Mouse (Mus musculus): ENCODE measurements at regions not wholly inside any gene's neighbourhood (a gene's known extent, or its start where the extent isn't known, plus 50 kb on each side); places are given as distances from the start of the nearest gene placed in this dataset.

DNA sequence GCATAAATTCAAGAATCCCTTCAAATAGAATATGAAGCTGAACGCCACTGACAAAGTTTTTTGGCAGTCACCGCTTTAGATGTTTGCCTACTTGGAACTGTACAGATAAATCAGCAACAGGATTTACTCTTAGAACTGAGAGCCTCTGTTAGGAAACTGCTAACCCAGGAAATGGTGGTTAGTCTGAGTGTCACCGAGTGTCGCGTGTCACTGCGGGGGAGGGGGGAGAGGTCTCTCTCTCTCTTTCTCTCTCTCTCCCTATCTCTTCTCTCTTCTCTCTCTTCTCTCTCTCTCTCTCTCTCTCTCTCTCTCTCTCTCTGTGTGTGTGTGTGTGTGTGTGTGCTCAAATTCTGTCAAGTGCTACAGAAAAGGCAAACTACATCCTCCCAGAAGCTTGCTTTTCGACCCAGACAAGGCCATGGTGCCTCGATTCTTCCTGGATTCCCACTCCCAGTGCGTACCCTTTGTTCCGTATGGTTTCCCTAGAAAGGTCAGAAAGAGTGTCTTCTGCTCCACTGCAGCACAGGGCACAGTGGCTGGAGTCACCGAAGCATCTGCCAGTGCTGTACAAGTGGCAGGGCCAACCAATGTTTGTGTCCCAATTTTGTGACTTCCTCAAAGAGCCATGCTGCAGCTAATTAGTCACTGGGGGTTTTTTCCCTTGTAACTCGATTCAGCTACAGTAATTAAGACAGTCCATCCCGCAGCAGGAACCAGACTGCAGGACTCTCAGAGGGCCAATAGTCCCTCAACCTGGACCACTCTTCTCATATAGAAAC, 87.0 kb downstream of the Cog6 start:
- in situ Hi-C loops (cut with MboI): no loop called here

DNA sequence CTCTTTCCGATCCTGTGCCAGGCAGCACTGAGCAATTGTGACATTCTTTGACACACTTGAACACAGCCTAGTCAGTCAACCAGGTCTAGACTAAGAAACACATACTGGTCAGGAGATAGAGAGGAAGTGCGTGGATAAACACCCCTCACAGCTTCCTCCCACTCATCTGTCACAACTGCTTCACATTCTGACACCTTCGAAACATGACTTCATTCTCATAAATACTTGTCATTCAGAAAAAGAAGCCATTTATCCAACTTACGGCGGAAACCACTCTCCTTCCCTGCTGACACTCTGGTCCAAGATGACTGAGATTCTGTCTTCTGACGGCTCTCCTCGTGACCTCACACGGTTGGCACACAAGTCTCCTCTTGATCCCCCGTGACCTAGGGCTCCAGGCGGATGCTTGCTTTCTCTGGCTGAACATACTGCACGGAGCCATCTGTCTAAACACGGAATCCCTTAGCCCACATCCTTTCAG, 89.6 kb downstream of the Cog6 start:
- in situ Hi-C loops (cut with MboI): no loop called here

DNA sequence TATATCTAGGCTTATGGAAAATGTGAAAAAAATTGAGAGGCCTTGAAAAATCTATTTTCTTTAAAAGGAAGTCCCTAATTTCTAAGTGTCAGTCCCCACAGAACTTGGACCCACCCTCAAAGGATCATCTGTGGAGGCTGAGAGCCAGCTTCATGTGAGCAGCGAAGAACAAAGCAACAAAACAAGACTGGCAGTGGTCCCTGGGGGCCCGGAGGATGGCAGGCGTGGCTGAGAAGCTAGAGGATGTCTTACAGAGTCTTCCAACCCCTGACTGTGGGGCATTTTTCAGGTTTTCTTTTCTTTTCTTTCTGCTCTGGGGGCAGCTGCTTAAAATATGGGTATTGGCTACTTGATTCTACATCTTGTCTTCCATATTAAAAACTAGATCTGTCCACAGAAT, 90.5 kb downstream of the Cog6 start:
- in situ Hi-C loops (cut with MboI): no loop called here

DNA sequence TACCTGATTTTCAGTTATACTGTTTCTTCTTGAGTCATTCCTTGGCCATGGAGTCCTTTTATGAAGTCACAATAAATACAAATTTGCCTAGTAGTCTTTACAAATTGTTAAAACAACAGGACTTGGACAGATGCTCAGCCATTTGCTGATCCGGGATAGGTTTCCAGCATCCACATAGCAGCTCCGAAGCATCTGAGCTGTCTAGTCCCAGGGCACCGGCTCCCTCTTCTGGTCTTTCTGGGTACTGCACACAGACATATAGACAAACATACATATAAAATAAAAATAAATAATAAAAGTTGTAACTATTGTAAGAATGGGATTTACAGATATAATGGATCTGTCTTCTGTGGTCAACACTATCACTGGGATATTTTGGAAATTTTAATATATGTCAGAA, 91.8 kb downstream of the Cog6 start:
- in situ Hi-C loops (cut with MboI): no loop called here

DNA sequence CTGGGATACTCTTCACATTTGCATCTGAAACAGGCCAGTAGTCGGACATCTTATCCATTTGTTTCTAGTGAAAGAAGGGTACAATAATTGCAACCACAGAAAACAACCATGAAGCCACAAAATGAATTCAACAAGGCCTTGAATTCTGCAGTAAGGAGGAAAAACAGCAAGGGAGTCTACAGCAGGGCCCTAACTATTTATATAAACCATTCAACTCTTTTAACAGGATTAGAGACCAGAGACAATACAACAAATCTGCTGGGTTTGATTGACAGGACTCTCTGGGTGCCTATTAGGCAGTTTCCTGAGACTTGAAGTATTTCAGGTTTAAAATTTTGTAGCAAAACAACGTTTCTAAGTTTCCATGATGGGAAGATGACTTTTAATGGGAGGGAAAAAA, 92.4 kb downstream of the Cog6 start:
- in situ Hi-C loops (cut with MboI): no loop called here

- in situ Hi-C loops (cut with MboI): no loop called here
These were observed 93.0 kb downstream of the Cog6 start for GRCm38 (mm10) chr3:52923824-52924559.

GRCm38 (mm10) chr3:52922411-52922810, 94.6 kb downstream of the Cog6 start:
- in situ Hi-C loops (cut with MboI): no loop called here

DNA sequence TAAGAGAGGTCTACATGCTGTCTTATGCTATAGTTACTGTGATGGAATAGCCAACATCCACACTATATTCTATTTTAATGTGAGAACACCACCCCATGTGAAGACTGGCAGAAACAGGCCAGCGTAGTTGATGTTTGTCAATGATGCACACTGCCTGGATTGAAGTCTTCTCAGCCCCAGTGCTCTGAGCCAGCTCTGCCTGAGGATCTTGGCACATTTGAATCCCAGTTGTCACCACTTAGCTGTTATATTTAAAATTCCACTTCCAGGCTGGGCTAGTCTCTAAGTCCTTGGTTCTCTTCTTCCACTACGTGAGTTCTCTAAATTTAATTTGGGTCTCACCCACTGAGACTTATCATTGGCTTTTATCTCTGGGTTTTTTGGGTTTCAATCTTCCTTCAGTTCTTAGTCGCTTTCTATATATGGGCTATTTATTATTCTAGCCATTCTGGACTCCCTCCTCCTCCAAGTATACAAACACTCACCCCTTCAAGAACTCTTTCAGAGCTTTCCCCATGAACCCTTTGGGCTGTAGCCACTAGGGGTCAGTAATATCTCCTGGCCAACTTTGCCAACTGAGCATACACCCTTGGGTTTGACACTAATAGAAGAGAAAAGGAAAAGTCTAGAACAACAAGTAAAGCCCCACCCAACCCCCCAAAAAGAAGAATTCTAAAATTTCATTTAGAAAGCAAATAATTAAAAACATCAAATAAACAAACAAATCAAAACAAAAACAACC, 110.0 kb downstream of the Cog6 start:
- in situ Hi-C loops (cut with MboI): no loop called here

GRCm38 (mm10) chr3:52904028-52904427, 113.0 kb downstream of the Cog6 start:
- in situ Hi-C loops (cut with MboI): no loop called here

DNA sequence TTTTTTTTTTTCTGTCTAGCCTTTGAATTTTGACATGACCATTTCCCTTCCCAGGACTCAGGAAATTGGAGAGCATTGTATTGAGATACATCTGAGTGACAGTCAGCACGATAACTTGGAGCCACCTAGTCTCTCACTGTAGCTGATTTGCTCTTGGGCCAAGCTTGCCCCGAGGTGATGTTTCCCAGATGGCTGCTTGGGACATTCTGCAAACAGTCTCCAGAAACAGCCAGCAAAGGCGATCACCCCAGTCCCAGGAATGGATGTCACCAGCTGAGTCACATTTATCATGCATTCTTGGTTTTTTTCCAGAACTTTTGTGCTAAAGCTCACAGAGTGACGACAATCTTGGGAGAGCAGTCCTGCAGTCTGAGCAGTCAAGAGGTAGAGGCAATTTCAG, 119.4 kb downstream of the Cog6 start:
- in situ Hi-C loops (cut with MboI): no loop called here

- in situ Hi-C loops (cut with MboI): no loop called here
These were observed 120.6 kb downstream of the Cog6 start for GRCm38 (mm10) chr3:52896462-52896861.

DNA sequence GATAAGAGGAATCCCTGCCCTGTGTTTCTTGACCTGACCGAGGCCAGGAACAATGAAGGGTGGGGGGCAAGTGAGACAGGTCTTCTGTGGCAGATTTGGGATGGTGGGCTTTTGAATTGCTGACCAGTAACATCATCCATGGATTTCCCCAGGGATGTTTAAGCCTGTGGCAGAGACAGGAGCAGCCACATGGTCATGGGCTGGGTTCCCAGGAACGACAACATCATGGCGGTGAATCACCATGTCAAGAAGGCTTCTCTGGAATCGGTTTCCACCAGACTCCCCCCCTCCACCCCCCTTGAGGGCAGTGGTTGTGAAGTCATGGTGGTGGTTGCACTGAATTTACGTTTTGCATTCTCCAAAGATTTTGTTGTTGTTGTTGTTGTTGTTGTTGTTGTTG, 121.3 kb downstream of the Cog6 start:
- in situ Hi-C loops (cut with MboI): no loop called here

DNA sequence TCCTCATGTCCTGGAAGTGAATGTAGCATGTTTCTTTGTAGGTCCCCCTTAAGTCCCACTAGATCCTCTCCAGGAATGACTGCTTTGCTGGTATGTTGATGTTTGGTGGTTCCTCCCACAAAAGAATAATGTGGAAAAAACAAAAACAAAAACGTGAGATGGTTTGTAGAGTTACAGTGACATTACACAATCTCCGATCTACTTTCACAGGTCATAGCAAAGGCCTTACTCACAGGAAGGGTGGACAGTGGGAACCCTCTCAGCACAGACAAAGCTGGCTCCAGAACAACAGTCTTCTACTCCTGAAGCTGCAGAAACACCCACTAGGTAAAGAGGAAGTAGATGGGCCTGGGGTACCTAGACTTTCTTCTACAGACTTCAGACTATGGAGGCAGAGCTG, 122.2 kb downstream of the Cog6 start:
- in situ Hi-C loops (cut with MboI): no loop called here

DNA sequence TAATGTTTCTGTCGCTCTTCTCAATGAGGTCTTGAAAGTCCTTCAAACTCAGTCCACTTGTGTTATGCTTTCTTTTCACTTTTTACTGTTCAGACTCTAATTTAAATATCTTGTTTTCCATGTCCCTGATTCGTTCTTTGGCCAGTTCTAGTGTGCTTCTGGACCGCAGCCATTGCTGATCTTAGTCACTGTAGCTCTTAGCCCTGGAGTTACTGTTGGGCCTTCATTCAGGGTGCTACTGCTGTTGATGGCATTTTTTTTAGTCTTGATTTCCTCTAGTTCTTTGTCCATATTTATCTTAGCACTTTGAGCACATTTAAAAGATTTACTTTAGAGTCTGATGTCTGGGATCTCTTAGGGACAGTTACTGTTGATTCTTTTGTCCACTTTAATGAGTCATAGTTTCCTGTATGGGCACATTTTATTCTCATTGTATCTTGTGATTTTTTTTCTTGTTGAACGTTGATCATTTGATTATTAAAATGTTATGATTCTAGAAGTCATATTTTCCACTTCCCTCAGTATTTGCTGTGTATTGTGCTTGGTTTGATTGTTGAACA, 127.8 kb downstream of the Cog6 start:
- in situ Hi-C loops (cut with MboI): no loop called here

DNA sequence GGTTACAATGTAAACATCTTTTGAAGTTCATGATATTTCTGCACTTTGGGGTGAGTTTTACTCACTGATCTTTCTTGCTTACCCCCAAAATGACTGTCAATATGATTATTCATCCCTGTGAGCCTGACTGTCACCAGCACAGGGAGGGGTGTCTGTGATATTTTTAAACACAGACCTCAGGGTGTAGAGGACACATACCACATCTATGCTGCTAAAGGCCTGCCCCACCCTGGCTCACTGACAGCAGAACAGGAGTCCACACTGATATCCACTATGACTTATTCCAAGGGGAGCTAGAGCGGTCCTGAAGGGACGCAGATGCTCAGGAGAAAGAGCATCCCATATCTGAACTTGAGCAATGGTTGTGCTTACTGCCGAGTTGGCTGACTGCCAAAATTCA, 135.1 kb downstream of the Cog6 start:
- in situ Hi-C loops (cut with MboI): no loop called here

DNA sequence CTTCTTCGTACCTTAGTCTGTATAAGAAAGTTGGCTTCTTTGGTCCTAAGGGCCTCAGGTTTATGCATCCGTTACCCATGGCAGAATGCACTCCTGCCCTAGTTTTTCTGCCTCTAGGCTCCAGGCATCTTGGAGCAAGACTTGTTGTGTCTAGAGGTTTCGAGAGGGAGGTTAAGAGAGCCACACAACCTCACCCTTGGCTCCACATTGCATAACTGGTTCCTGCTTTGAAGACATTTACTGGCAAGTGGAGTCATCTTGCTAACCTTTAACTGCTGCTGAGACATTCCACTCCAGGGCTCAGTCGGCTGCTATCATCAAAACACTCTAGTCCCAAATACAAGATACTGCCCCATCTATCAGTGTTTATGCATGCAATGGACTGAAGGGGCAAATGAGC, 135.9 kb downstream of the Cog6 start:
- in situ Hi-C loops (cut with MboI): no loop called here

- in situ Hi-C loops (cut with MboI): no loop called here
These were observed 137.3 kb downstream of the Cog6 start for GRCm38 (mm10) chr3:52879700-52880099.

GRCm38 (mm10) chr3:52878334-52878733, 138.7 kb downstream of the Cog6 start:
- in situ Hi-C loops (cut with MboI): no loop called here

- in situ Hi-C loops (cut with MboI): no loop called here
These were observed 144.8 kb downstream of the Cog6 start for GRCm38 (mm10) chr3:52872260-52872659.

DNA sequence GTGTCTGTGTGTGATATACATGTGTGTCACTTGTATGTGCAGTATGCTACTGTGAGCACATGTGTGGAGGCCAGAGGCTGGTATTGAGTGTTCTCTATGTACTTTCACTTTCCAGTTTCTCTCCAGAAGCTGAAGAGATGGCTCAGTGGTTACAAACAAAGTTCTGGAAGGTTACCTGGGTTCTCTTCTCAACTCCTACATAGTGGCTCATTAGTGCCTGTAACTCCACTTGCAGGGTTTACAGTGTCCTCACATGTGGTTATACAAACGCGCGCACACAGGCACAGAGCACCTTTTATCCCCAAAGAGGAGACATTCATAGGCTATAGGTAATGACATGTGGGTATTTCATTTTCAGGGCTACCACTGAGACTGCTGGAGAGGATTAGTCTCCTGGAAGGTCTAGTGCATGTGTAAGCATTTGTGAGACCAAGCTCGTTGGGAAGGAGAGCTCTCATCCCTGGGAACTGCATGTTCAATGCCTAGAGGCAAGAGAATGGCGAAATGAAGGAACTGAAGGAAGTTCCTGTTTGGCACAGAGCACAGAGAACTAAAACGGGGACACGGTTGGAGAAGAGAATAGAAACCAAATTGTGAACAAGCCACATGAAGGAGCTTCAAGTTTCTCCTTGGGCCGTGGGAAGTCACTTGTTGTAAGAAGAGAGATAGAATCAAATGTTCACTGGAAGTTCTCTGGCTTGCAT, 153.7 kb downstream of the Cog6 start:
- in situ Hi-C loops (cut with MboI): no loop called here

- in situ Hi-C loops (cut with MboI): no loop called here
These were observed 155.0 kb downstream of the Cog6 start for GRCm38 (mm10) chr3:52862026-52862425.

DNA sequence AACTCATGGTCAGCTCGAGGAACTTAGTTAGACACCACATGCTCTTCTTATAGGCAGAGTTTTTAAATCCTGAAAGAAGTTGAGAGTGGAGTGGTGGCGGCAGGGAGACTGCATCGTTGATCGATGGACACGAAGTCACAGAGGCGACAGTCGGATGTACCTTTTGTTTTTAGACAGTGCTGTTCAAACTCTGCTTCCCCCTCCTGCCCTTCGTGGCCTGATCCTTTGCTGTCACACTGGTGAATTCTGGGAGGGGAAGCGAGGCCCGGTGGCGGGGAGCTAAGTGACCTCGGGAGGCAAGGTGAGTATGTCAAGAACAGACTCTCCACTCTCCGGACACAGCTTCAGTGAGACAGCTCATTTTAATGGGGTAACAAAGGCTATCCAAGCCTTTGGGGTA, 155.5 kb downstream of the Cog6 start:
- in situ Hi-C loops (cut with MboI): no loop called here
